Mouse (Mus musculus) cerebellum, adult 2 months (tissue): ENCODE data around the gene Grb7.

Experiments used
- CTCF ChIP-seq: fragments of 200-500 bp; IDR thresholded peaks from 2 replicates; pipeline ENCODE4 v1.5.1; 2011; ENCODE audit warnings: low read depth, mild to moderate bottlenecking, control low read depth, low read length, moderate library complexity, borderline replicate concordance; ENCODE audit not compliant: insufficient read depth
- POLR2A ChIP-seq: fragments of 200-500 bp; IDR thresholded peaks from 2 replicates; pipeline ENCODE4 v1.6.1; 2011; ENCODE audit warnings: low read length, control low read depth, borderline replicate concordance; ENCODE audit not compliant: insufficient read depth

DNA sequence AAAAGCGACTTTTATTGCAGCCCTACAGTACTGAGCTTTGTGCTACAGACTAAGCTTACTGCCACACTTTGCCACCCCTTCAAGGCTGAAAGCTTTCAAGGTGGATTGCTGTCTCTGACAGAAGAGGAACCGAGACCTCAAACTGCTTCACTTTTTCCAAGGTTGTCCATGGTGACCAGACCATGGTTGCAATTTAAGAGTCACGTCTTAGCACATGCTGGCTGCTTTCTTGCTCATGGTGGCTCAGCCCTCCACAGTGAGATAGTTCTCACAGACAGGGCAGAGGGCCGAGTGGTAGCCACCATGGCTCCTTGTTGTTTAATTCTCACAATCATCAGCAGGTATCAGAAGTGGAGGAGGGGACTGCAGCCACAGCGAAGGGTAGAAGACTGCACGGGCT, 24.6 kb downstream of the Grb7 start:
- no peak for TF ChIP-seq CTCF
- no peak for TF ChIP-seq POLR2A
